In the genomic region with DNA sequence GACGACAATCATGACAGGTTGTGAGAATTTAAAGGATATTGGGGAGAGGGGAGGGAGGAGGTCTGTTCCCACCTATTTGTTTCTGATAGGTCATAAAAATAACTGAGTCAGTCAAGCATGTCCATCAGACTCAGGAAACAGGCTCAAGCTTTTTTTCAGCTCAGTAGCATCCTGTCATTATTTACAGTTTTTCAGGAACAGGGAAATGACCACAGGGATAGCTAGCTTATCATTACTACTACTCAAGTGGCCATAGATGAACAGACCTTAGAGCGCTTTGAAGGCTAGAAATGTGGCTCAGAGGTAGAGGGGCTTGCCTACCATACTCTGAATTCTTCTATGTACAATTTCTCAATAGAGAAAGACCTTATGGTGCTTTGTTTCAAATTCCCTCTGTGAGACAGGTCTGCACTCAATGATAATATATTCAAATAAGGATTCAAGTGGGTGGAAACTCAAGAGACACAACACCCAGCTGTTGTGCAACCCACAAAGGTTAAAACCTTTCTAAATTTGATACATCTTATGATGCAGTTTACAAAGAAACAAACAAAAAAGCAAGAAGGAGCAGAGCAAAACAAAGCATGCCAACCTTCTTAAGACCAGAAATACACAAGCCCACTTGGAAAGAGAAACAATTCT, we compare ENCODE assay signal across 9 mouse cellular contexts. TPM values are rescaled to one million over a fixed set of nuclear protein-coding genes. Genes with fewer than 3 reads are reported as not detected.
A peak's percentile ranks its signal among the peaks of the same experiment; 100 is the strongest.
DNase-seq lines count a peak whose midpoint lies in the region; ATAC-seq and TF ChIP-seq lines count a peak whose summit lies in the region.
"Had no signal": no experiment of that assay in that cellular context is flagged by ENCODE, and none has a peak within 500 bp of the region (broad histone marks: within the 10 kb centered on the region; RNA-seq: fewer than 3 reads in every experiment).

No protein-coding gene starts in this region.

- peak overlapping the region; percentile 93 for H3K4me2 ChIP-seq in hindbrain, embryonic 13.5 days
- peak overlapping the region; percentile 89 for H3K4me2 ChIP-seq in midbrain, embryonic 11.5 days

- no peak for TF ChIP-seq POLR2A in kidney, adult 2 months (IDR thresholded peaks at IDR 0.05; ENCODE audit: low read depth, low read length)

- ATAC-seq in hindbrain, embryonic 13.5 days (ENCODE audit: low FRiP score) = no peak
- ATAC-seq in midbrain, embryonic 11.5 days (ENCODE audit: low FRiP score) = no peak
- ATAC-seq in cerebellum, adult (ENCODE audit: insufficient number of reproducible peaks, low FRiP score, low TSS enrichment) = no peak

- peak; percentile 41 for DNase-seq in kidney, adult 2 months
- no peak for DNase-seq in kidney, adult 8-10 months
- DNase-seq in adipocyte (ENCODE audit: low spot score) = peak; percentile 56
- no peak for DNase-seq in midbrain, embryonic 11.5 days (ENCODE audit: low spot score, missing footprints)
- no peak for DNase-seq in B cell, adult 2 months
- DNase-seq in layer of hippocampus, adult 11-12 months (ENCODE audit: low spot score) = no peak

- no peaks in the 10 kb centered on the region for H3K36me3 ChIP-seq in kidney, adult 2 months (ENCODE audit: control insufficient read depth, insufficient read depth, low read length)
- H3K36me3 ChIP-seq in hindbrain, embryonic 13.5 days = peaks cover 6% of the 10 kb centered on the region
- peaks cover 2% of the 10 kb centered on the region; the same call in 1 of the 2 replicates for H3K36me3 ChIP-seq in midbrain, embryonic 11.5 days (ENCODE audit: control insufficient read depth, insufficient read depth, low read length)

- H3K9ac ChIP-seq in hindbrain, embryonic 13.5 days = peak overlapping the region; percentile 96
- H3K9ac ChIP-seq in midbrain, embryonic 11.5 days (ENCODE audit: low read length) = peak overlapping the region; percentile 93

- H3K4me1 ChIP-seq in kidney, adult 2 months (ENCODE audit: control insufficient read depth, insufficient read depth, low read length) = peaks cover 17% of the 10 kb centered on the region; the same call in 1 of the 2 replicates
- H3K4me1 ChIP-seq in hindbrain, embryonic 13.5 days (replicated peaks) = peaks cover 31% of the 10 kb centered on the region
- H3K4me1 ChIP-seq in midbrain, embryonic 11.5 days (ENCODE audit: control insufficient read depth, insufficient read depth, low read length) = peaks cover 12% of the 10 kb centered on the region

- no peaks in the 10 kb centered on the region for H3K9me3 ChIP-seq in hindbrain, embryonic 13.5 days
- H3K9me3 ChIP-seq in midbrain, embryonic 11.5 days (ENCODE audit: control insufficient read depth, low read length) = no peaks in the 10 kb centered on the region

- TF ChIP-seq CTCF in kidney, adult 2 months (conservative IDR thresholded peaks at IDR 0.05; ENCODE audit: insufficient read depth, insufficient read length, low read depth, low read length) = no peak

- H3K4me3 ChIP-seq in kidney, adult 2 months (ENCODE audit: insufficient read depth, low read depth, low read length) = peak overlapping the region; percentile 79
- peak overlapping the region; percentile 76 for H3K4me3 ChIP-seq in hindbrain, embryonic 13.5 days
- H3K4me3 ChIP-seq in midbrain, embryonic 11.5 days (ENCODE audit: low read depth, low read length) = peak overlapping the region; percentile 70

- no peaks in the 10 kb centered on the region for H3K27me3 ChIP-seq in kidney, adult 2 months (replicated peaks; ENCODE audit: control insufficient read depth, insufficient read depth, low read length)
- no peaks in the 10 kb centered on the region for H3K27me3 ChIP-seq in hindbrain, embryonic 13.5 days
- no peaks in the 10 kb centered on the region; the same call in 1 of the 2 replicates for H3K27me3 ChIP-seq in midbrain, embryonic 11.5 days (ENCODE audit: control insufficient read depth, insufficient read depth, low read length)
- H3K27me3 ChIP-seq: Patski had no signal

- WGBS in kidney, adult 2 months = 24% methylated on average over 2 of the region's 2 CpGs
- 54% methylated on average over 2 of the region's 2 CpGs for WGBS in hindbrain, embryonic 13.5 days
- 62% methylated on average over 2 of the region's 2 CpGs for WGBS in midbrain, embryonic 11.5 days

- H3K27ac ChIP-seq in kidney, adult 2 months (ENCODE audit: insufficient read depth, low read depth, low read length) = peak overlapping the region; percentile 40
- peak overlapping the region; percentile 94 for H3K27ac ChIP-seq in hindbrain, embryonic 13.5 days
- H3K27ac ChIP-seq in midbrain, embryonic 11.5 days (ENCODE audit: low read depth, low read length) = no peak overlapping the region

RNA-seq across cellular contexts. Expression of gene Cebpg, which starts 1.3 kb away (rescaled TPM):
- 8.3 and 10.0 TPM in 2 replicates for polyA plus RNA-seq in kidney, adult 2 months (2012; rRNA removed)
- polyA plus RNA-seq in hindbrain, embryonic 13.5 days (2015; fragmentation: Nextera tagmentation; extraction: Ambion mirVana) = 38.6 and 41.4 TPM in 2 replicates
- polyA plus RNA-seq in midbrain, embryonic 11.5 days (2014; fragmentation: Nextera tagmentation; extraction: Ambion mirVana) = 36.2 and 37.7 TPM in 2 replicates

Comparison
In these comparisons a context has a peak if more than half of its experiments do, and no peak if none do; other contexts are left out.
1. DNase-seq: peak in kidney, adult 2 months (single experiment) and adipocyte (single experiment); none in kidney, adult 8-10 months (0 of 2), midbrain, embryonic 11.5 days (single experiment), B cell, adult 2 months (0 of 2) and layer of hippocampus, adult 11-12 months (single experiment).
2. Peak in every context shown above with its lines, with median percentiles within 50 percentile points of each other: H3K4me3 ChIP-seq.